Mouse (Mus musculus) forebrain, postnatal 0 days (tissue): ENCODE measurements at regions not wholly inside any gene's neighbourhood (a gene's known extent, or its start where the extent isn't known, plus 50 kb on each side); places are given as distances from the start of the nearest gene placed in this dataset.

Source experiments
- ATAC-seq: fragments of 200-750 bp; cut with Nextera tagmentation; 2 replicates; pipeline ENCODE4 v1.8.0; 2017; ENCODE audit warnings: mild to moderate bottlenecking, moderate library complexity
- DNase-seq: peaks from one replicate; pipeline ENCODE4 v3.0.0-alpha.2; 2015
- H3K27ac ChIP-seq: fragments of 300-500 bp; sonication (generic); 2 replicates; pipeline ENCODE4 v1.5.1; 2014; ENCODE audit warnings: low read depth, mild to moderate bottlenecking, antibody characterized with exemption, low read length, moderate library complexity, mixed read lengths
- H3K27me3 ChIP-seq: fragments of 300-500 bp; sonication (generic); 2 replicates; pipeline ENCODE4 v1.6.1; 2014; ENCODE audit warnings: mild to moderate bottlenecking, low read length, mixed read lengths; ENCODE audit not compliant: insufficient read depth
- H3K36me3 ChIP-seq: fragments of 300-500 bp; sonication (generic); 2 replicates; pipeline ENCODE4 v1.6.1; 2014; ENCODE audit warnings: mild to moderate bottlenecking, moderate library complexity; ENCODE audit not compliant: insufficient read depth
- H3K4me1 ChIP-seq: fragments of 300-500 bp; sonication (generic); 2 replicates; pipeline ENCODE4 v1.6.1; 2014; ENCODE audit warnings: antibody characterized with exemption; ENCODE audit not compliant: insufficient read depth
- H3K4me2 ChIP-seq: fragments of 300-500 bp; sonication (generic); 2 replicates; pipeline ENCODE4 v1.6.1; 2014; ENCODE audit warnings: low read depth, mild to moderate bottlenecking, moderate library complexity
- H3K4me3 ChIP-seq: fragments of 300-500 bp; sonication (generic); 2 replicates; pipeline ENCODE4 v1.5.1; 2014; ENCODE audit warnings: low read depth, low read length, mixed read lengths
- H3K9ac ChIP-seq: fragments of 300-500 bp; sonication (generic); 2 replicates; pipeline ENCODE4 v1.6.1; 2014; ENCODE audit warnings: mild to moderate bottlenecking
- H3K9me3 ChIP-seq: fragments of 300-500 bp; sonication (generic); 2 replicates; pipeline ENCODE4 v1.6.1; 2016; ENCODE audit warnings: low read length
- CTCF ChIP-seq: sonication (generic); IDR thresholded peaks from 2 replicates; pipeline ENCODE4 v1.5.1; 2016; ENCODE audit warnings: antibody characterized with exemption, control low read depth, low read depth
- WGBS: fragments of 180-500 bp; shearing (Covaris S2); extraction: QIAGEN DNeasy Blood & Tissue Kit; methylation state at CpG from one replicate; pipeline ENCODE4 v1.1.7; 2014; 5-methylcytosine and 5-hydroxymethylcytosine counted together

GRCm38 (mm10) chr12:58473511-58473910 is 204.4 kb upstream of the Clec14a start:
- no peaks in the 10 kb centered on the region for H3K9me3 ChIP-seq
- no peaks in the 10 kb centered on the region for H3K27me3 ChIP-seq
- H3K4me1 ChIP-seq, result no peaks in the 10 kb centered on the region
- H3K4me3 ChIP-seq, result no peak overlapping the region
- WGBS, result 66% methylated on average over 1 of the region's 1 CpGs
- no peak overlapping the region for H3K9ac ChIP-seq
- ATAC-seq, result no peak
- no peak for DNase-seq
- H3K4me2 ChIP-seq, result no peak overlapping the region
- no peak for TF ChIP-seq CTCF
- no peaks in the 10 kb centered on the region for H3K36me3 ChIP-seq
- H3K27ac ChIP-seq, result no peak overlapping the region

GRCm38 (mm10) chr12:58460465-58460864 is 191.4 kb upstream of the Clec14a start:
- WGBS, result 78% methylated on average over 3 of the region's 3 CpGs

GRCm38 (mm10) chr12:58454828-58455227 is 185.7 kb upstream of the Clec14a start:
- WGBS, result 93% methylated on average over 2 of the region's 2 CpGs
- no peaks in the 10 kb centered on the region for H3K9me3 ChIP-seq
- ATAC-seq (no peak), DNase-seq (no peak)
- H3K4me3 ChIP-seq, result no peak overlapping the region
- H3K27ac ChIP-seq, result no peak overlapping the region
- H3K4me2 ChIP-seq, result no peak overlapping the region
- H3K4me1 ChIP-seq, result no peaks in the 10 kb centered on the region
- TF ChIP-seq CTCF, result no peak
- H3K36me3 ChIP-seq, result no peaks in the 10 kb centered on the region
- H3K9ac ChIP-seq, result no peak overlapping the region
- H3K27me3 ChIP-seq, result no peaks in the 10 kb centered on the region

More at GRCm38 (mm10) chr12:58460465-58460864, 191.4 kb upstream of the Clec14a start:
- no peak for TF ChIP-seq CTCF
- no peaks in the 10 kb centered on the region for H3K27me3 ChIP-seq
- H3K9me3 ChIP-seq, result no peaks in the 10 kb centered on the region
- no peak overlapping the region for H3K27ac ChIP-seq
- H3K9ac ChIP-seq, result no peak overlapping the region
- H3K36me3 ChIP-seq, result no peaks in the 10 kb centered on the region
- no peaks in the 10 kb centered on the region for H3K4me1 ChIP-seq
- H3K4me2 ChIP-seq, result no peak overlapping the region
- H3K4me3 ChIP-seq, result no peak overlapping the region
- DNase-seq, result no peak
- no peak for ATAC-seq

- Histone ChIP-seq H3K4me1 (no peaks in the 10 kb centered on the region), H3K36me3 (no peaks in the 10 kb centered on the region), H3K27me3 (no peaks in the 10 kb centered on the region), H3K4me3 (no peak overlapping the region), H3K9me3 (no peaks in the 10 kb centered on the region), H3K27ac (no peak overlapping the region), H3K4me2 (no peak overlapping the region), H3K9ac (no peak overlapping the region)
- ATAC-seq (peak; percentile 34; the same call in 1 of the 2 replicates), DNase-seq (peak; percentile 18)
- no peak for TF ChIP-seq CTCF
- WGBS, result 54% methylated on average over 3 of the region's 3 CpGs
Observed at GRCm38 (mm10) chr12:58443007-58443406, 173.9 kb upstream of the Clec14a start.

- Histone ChIP-seq H3K4me1 (no peaks in the 10 kb centered on the region), H3K4me2 (no peak overlapping the region), H3K9me3 (no peaks in the 10 kb centered on the region), H3K36me3 (no peaks in the 10 kb centered on the region), H3K27me3 (no peaks in the 10 kb centered on the region), H3K9ac (no peak overlapping the region), H3K27ac (no peak overlapping the region), H3K4me3 (no peak overlapping the region)
- ATAC-seq (no peak), DNase-seq (no peak)
- no peak for TF ChIP-seq CTCF
- WGBS, result 80% methylated on average over 2 of the region's 2 CpGs
Observed at GRCm38 (mm10) chr12:58441962-58442361, 172.9 kb upstream of the Clec14a start.

- Histone ChIP-seq H3K4me3 (no peak overlapping the region), H3K9ac (no peak overlapping the region), H3K27me3 (no peaks in the 10 kb centered on the region), H3K4me2 (no peak overlapping the region), H3K4me1 (no peaks in the 10 kb centered on the region), H3K36me3 (no peaks in the 10 kb centered on the region), H3K9me3 (no peaks in the 10 kb centered on the region), H3K27ac (no peak overlapping the region)
- DNase-seq, result no peak
- TF ChIP-seq CTCF, result no peak
- no peak for ATAC-seq
Observed at GRCm38 (mm10) chr12:58440666-58441065, 171.6 kb upstream of the Clec14a start.

- DNase-seq, result no peak
- Histone ChIP-seq H3K27ac (no peak overlapping the region), H3K9ac (no peak overlapping the region), H3K4me2 (no peak overlapping the region), H3K4me1 (no peaks in the 10 kb centered on the region), H3K36me3 (no peaks in the 10 kb centered on the region), H3K9me3 (no peaks in the 10 kb centered on the region), H3K4me3 (no peak overlapping the region), H3K27me3 (no peaks in the 10 kb centered on the region)
- no peak for TF ChIP-seq CTCF
- no peak for ATAC-seq
- WGBS, result 82% methylated on average over 6 of the region's 6 CpGs
Observed at GRCm38 (mm10) chr12:58437031-58437430, 167.9 kb upstream of the Clec14a start.

- no peak for TF ChIP-seq CTCF
- Histone ChIP-seq H3K9ac (no peak overlapping the region), H3K27ac (no peak overlapping the region), H3K27me3 (no peaks in the 10 kb centered on the region), H3K9me3 (no peaks in the 10 kb centered on the region), H3K36me3 (no peaks in the 10 kb centered on the region), H3K4me1 (no peaks in the 10 kb centered on the region), H3K4me2 (no peak overlapping the region), H3K4me3 (no peak overlapping the region)
- no peak for DNase-seq
- ATAC-seq, result no peak
- WGBS, result 46% methylated on average over 5 of the region's 5 CpGs
Observed at GRCm38 (mm10) chr12:58434504-58434903, 165.4 kb upstream of the Clec14a start.
